Mouse (Mus musculus) forebrain, embryonic 14.5 days (tissue): ENCODE measurements around the gene Myadm. TPM values are rescaled to one million over a fixed set of nuclear protein-coding genes. Genes with fewer than 3 reads are reported as not detected.
"Not testable (repeated sequence)": the region's sequence is repeated elsewhere in the genome, so short reads cannot be mapped to it uniquely, and the experiment has no call there.

Experiments used
- ATAC-seq: fragments of 200-750 bp; cut with Nextera tagmentation; 2 replicates; pipeline ENCODE4 v1.8.0; 2017; ENCODE audit warnings: mild to moderate bottlenecking, moderate library complexity
- DNase-seq: peaks from one replicate; pipeline ENCODE4 v3.0.0-alpha.2; 2015; ENCODE audit warnings: low spot score
- H3K27ac ChIP-seq: fragments of 300-500 bp; sonication (generic); 2 replicates; pipeline ENCODE4 v1.5.1; 2014; ENCODE audit warnings: low read depth, mild to moderate bottlenecking, control low read depth, low read length, moderate library complexity
- H3K27me3 ChIP-seq: fragments of 300-500 bp; sonication (generic); replicated peaks from 2 replicates; pipeline ENCODE4 v1.6.1; 2014; ENCODE audit warnings: low read length, control low read depth, mixed read lengths; ENCODE audit not compliant: control insufficient read depth, insufficient read depth
- H3K36me3 ChIP-seq: fragments of 300-500 bp; sonication (generic); 2 replicates; pipeline ENCODE4 v1.6.1; 2014; ENCODE audit warnings: low read length, control low read depth; ENCODE audit not compliant: control insufficient read depth, insufficient read depth
- H3K4me1 ChIP-seq: fragments of 300-500 bp; sonication (generic); 2 replicates; pipeline ENCODE4 v1.6.1; 2014; ENCODE audit warnings: antibody characterized with exemption, low read length, control low read depth; ENCODE audit not compliant: control insufficient read depth, insufficient read depth
- H3K4me2 ChIP-seq: fragments of 300-500 bp; sonication (generic); 2 replicates; pipeline ENCODE4 v1.6.1; 2014; ENCODE audit warnings: mild to moderate bottlenecking, control low read depth, low read length
- H3K4me3 ChIP-seq: fragments of 300-500 bp; sonication (generic); 2 replicates; pipeline ENCODE4 v1.5.1; 2014; ENCODE audit warnings: low read depth, low read length, control low read depth
- H3K9ac ChIP-seq: fragments of 300-500 bp; sonication (generic); 2 replicates; pipeline ENCODE4 v1.6.1; 2014; ENCODE audit warnings: mild to moderate bottlenecking, low read length, control low read depth, moderate library complexity
- H3K9me3 ChIP-seq: fragments of 300-500 bp; sonication (generic); replicated peaks from 2 replicates; pipeline ENCODE4 v1.6.1; 2016; ENCODE audit warnings: low read length, control low read depth, mixed read lengths; ENCODE audit not compliant: control insufficient read depth
- WGBS: fragments of 180-500 bp; shearing (Covaris S2); extraction: QIAGEN DNeasy Blood & Tissue Kit; methylation state at CpG from one replicate; pipeline ENCODE4 v1.1.7; 2014; 5-methylcytosine and 5-hydroxymethylcytosine counted together
- polyA plus RNA-seq: library from polyadenylated mRNA; unstranded; fragments of >200 nt; fragmentation: Nextera tagmentation; extraction: Ambion mirVana; gene quantifications from 2 replicates; pipeline ENCODE4 v1.2.1, GENCODE M21; 2014

Myadm gene
- polyA plus RNA-seq, 1 experiment from 2014 or later, result 19.8 TPM

DNA sequence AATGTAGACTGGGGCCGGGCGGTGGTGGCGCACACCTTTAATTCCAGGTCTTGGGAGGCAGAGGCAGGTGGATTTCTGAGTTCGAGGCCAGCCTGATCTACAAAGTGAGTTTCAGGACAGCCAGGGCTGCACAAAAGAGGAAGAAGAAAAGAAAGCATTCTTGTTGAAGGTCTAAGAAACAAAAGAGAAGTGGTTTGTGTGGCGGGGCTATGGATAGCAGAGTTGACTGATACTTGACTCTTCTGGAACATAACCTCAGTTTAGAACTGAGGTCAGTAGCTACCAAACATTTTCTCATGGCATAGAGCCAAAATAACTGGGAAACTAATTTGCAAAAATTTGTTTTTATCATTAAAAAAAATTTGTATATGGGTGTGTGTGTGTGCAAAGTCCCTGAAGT, 2.8 kb upstream of the Myadm start:
- no peak overlapping the region for H3K27ac ChIP-seq
- ATAC-seq (no peak), DNase-seq (no peak)
- 0 out of 2 replicates have a peak, but pooled peaks cover 3% of the 10 kb centered on the region for H3K4me1 ChIP-seq
- no peak overlapping the region for H3K4me2 ChIP-seq
- no peaks in the 10 kb centered on the region for H3K36me3 ChIP-seq
- H3K9ac ChIP-seq, result no peak overlapping the region
- H3K4me3 ChIP-seq, result no peak overlapping the region
- no peaks in the 10 kb centered on the region for H3K27me3 ChIP-seq
- 95% methylated on average over 5 of the region's 5 CpGs for WGBS
- H3K9me3 ChIP-seq, result no peaks in the 10 kb centered on the region

GRCm38 (mm10) chr7:3287186-3287585, 1.7 kb upstream of the Myadm start:
- no peaks in the 10 kb centered on the region for H3K9me3 ChIP-seq
- no peaks in the 10 kb centered on the region for H3K27me3 ChIP-seq
- no peak overlapping the region for H3K27ac ChIP-seq
- WGBS, result 22% methylated on average over 7 of the region's 7 CpGs
- no peak overlapping the region for H3K4me3 ChIP-seq
- DNase-seq (peak; percentile 55), ATAC-seq (no peak)
- 0 out of 2 replicates have a peak, but pooled peaks cover 3% of the 10 kb centered on the region for H3K4me1 ChIP-seq
- no peak overlapping the region for H3K4me2 ChIP-seq
- no peak overlapping the region for H3K9ac ChIP-seq
- H3K36me3 ChIP-seq, result no peaks in the 10 kb centered on the region

GRCm38 (mm10) chr7:3290257-3291033, 1.6 kb downstream of the Myadm start:
- peaks cover 7% of the 10 kb centered on the region for H3K4me1 ChIP-seq
- ATAC-seq (peak; percentile 90), DNase-seq (peak; percentile 96)
- H3K4me2 ChIP-seq, result peak overlapping the region; percentile 69
- H3K4me3 ChIP-seq, result peak overlapping the region; percentile 48
- no peaks in the 10 kb centered on the region for H3K9me3 ChIP-seq
- H3K36me3 ChIP-seq, result peaks cover 11% of the 10 kb centered on the region; the same call in 1 of the 2 replicates
- H3K9ac ChIP-seq, result peak overlapping the region; percentile 82
- peak overlapping the region; percentile 71 for H3K27ac ChIP-seq
- no peaks in the 10 kb centered on the region for H3K27me3 ChIP-seq
- WGBS, result 2% methylated on average over 18 of the region's 18 CpGs

DNA sequence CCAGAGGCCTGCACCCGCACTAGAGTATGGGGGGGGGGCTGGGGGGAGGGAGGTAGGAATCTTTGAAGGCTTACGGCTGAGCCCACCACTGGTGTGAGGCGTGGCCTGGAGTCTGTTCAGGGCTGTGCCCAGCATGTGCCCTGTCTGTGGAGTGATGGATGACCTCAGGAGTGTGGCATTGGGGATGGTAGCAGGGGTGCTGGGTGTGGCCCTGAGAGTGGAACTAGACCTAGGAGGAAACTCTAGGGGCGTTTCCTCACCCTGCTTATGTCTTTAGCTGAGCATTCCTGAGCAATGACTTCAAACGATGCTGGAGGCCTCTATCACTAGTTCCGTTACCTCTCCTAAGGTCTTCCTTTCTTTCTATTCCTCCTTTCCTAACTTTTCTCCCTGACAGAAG, 2.3 kb downstream of the Myadm start:
- DNase-seq, result no peak

GRCm38 (mm10) chr7:3291764-3292163, 2.9 kb downstream of the Myadm start:
- H3K9ac ChIP-seq, result no peak overlapping the region
- 82% methylated on average over 3 of the region's 3 CpGs for WGBS
- ATAC-seq, result no peak
- peaks cover 22% of the 10 kb centered on the region for H3K36me3 ChIP-seq
- H3K27ac ChIP-seq, result no peak overlapping the region
- H3K4me2 ChIP-seq, result no peak overlapping the region
- DNase-seq, result no peak
- H3K4me1 ChIP-seq, result peaks cover 7% of the 10 kb centered on the region
- H3K9me3 ChIP-seq, result no peaks in the 10 kb centered on the region
- no peak overlapping the region for H3K4me3 ChIP-seq
- H3K27me3 ChIP-seq, result no peaks in the 10 kb centered on the region

More for the DNA sequence above, 2.3 kb downstream of the Myadm start:
- no peaks in the 10 kb centered on the region for H3K9me3 ChIP-seq
- H3K4me3 ChIP-seq, result peak overlapping the region; percentile 48; the same call in 1 of the 2 replicates
- peaks cover 7% of the 10 kb centered on the region for H3K4me1 ChIP-seq
- peaks cover 16% of the 10 kb centered on the region; the same call in 1 of the 2 replicates for H3K36me3 ChIP-seq
- no peak for ATAC-seq
- H3K27me3 ChIP-seq, result no peaks in the 10 kb centered on the region
- 59% methylated on average over 6 of the region's 6 CpGs for WGBS
- H3K9ac ChIP-seq, result no peak overlapping the region; the same call in 1 of the 2 replicates
- no peak overlapping the region for H3K27ac ChIP-seq
- H3K4me2 ChIP-seq, result peak overlapping the region; percentile 69

GRCm38 (mm10) chr7:3292271-3292670, 3.4 kb downstream of the Myadm start:
- H3K9me3 ChIP-seq, H3K27me3 ChIP-seq, H3K4me3 ChIP-seq, H3K9ac ChIP-seq, H3K4me1 ChIP-seq, H3K4me2 ChIP-seq, DNase-seq, H3K27ac ChIP-seq, ATAC-seq: not testable (repeated sequence)
- WGBS, result 84% methylated on average over 12 of the region's 12 CpGs
- H3K36me3 ChIP-seq, result peaks cover 27% of the 10 kb centered on the region

DNA sequence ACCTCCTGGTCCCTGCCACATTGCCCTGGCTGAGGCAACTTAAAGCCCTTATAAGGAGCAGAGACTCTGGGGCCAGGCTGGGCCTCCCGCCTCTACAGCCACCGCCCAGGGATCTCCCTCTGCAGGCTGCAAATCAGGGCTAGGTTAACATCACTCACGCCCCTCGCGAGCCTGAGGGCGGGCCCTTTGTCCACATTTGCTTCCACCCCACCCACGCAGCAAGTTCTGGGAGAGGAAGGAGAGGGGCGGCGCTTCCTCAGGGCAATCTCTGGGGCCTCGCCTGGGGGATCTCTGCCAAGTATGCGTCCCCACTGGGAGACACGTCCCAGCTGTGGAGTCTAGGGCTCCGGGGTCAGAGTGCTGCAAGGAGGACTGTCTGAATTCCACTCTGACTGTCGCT, 3.9 kb downstream of the Myadm start:
- no peak overlapping the region for H3K27ac ChIP-seq
- ATAC-seq, result no peak
- H3K4me3 ChIP-seq, result no peak overlapping the region; the same call in 1 of the 2 replicates
- peak overlapping the region; percentile 39 for H3K4me2 ChIP-seq
- DNase-seq, result peak; percentile 37
- WGBS, result 6% methylated on average over 13 of the region's 14 CpGs
- peaks cover 32% of the 10 kb centered on the region for H3K36me3 ChIP-seq
- peak overlapping the region; percentile 48 for H3K9ac ChIP-seq
- H3K27me3 ChIP-seq, result no peaks in the 10 kb centered on the region
- H3K4me1 ChIP-seq, result peaks cover 7% of the 10 kb centered on the region
- no peaks in the 10 kb centered on the region for H3K9me3 ChIP-seq

- no peak for ATAC-seq
- no peaks in the 10 kb centered on the region for H3K27me3 ChIP-seq
- peaks cover 6% of the 10 kb centered on the region for H3K4me1 ChIP-seq
- 89% methylated on average over 1 of the region's 1 CpGs for WGBS
- H3K9ac ChIP-seq, result no peak overlapping the region
- peaks cover 37% of the 10 kb centered on the region for H3K36me3 ChIP-seq
- no peak overlapping the region for H3K27ac ChIP-seq
- DNase-seq, result no peak
- H3K9me3 ChIP-seq, result no peaks in the 10 kb centered on the region
- no peak overlapping the region for H3K4me3 ChIP-seq
- no peak overlapping the region for H3K4me2 ChIP-seq
These were observed 5.9 kb downstream of the Myadm start for GRCm38 (mm10) chr7:3294794-3295193.
